Mouse (Mus musculus) C2C12 (cell line): ENCODE results near the gene Slc24a4. TPM values are rescaled to one million over a fixed set of nuclear protein-coding genes. Genes with fewer than 3 reads are reported as not detected.
"Not testable (repeated sequence)": the region's sequence is repeated elsewhere in the genome, so short reads cannot be mapped to it uniquely, and the experiment has no call there.

Source experiments
- H3K27me3 ChIP-seq: one replicate; pipeline ENCODE4 v1.6.1; 2011; ENCODE audit not compliant: control insufficient read depth, insufficient read depth, insufficient read length
- H3K36me3 ChIP-seq: one replicate; pipeline ENCODE4 v1.6.1; 2011; ENCODE audit not compliant: control insufficient read depth, insufficient read depth
- H3K4me3 ChIP-seq: one replicate; pipeline ENCODE4 v1.5.1; 2011; ENCODE audit warnings: mild to moderate bottlenecking, control low read depth; ENCODE audit not compliant: poor library complexity, insufficient read depth, severe bottlenecking
- H3K79me2 ChIP-seq: one replicate; pipeline ENCODE4 v1.6.1; 2011; ENCODE audit not compliant: control insufficient read depth, insufficient read depth
- H3K79me3 ChIP-seq: one replicate; pipeline ENCODE4 v1.6.1; 2011; ENCODE audit warnings: low read depth, control low read depth
- H3ac ChIP-seq: one replicate; pipeline ENCODE3; 2011; ENCODE audit warnings: low read depth; ENCODE audit not compliant: control insufficient read depth, insufficient read length
- CEBPB ChIP-seq: IDR thresholded peaks from one replicate; pipeline ENCODE4 v1.6.1; 2011; ENCODE audit warnings: low read depth, mild to moderate bottlenecking, control low read depth, moderate library complexity
- CTCF ChIP-seq: IDR thresholded peaks from one replicate; pipeline ENCODE4 v1.5.1; 2011; ENCODE audit not compliant: control insufficient read depth, insufficient read depth, insufficient read length
- FOSL1 ChIP-seq: IDR thresholded peaks from one replicate; pipeline ENCODE4 v1.8.0; 2011; ENCODE audit warnings: mild to moderate bottlenecking, low read length; ENCODE audit not compliant: poor library complexity, insufficient read depth, severe bottlenecking
- MAX ChIP-seq: IDR thresholded peaks from one replicate; pipeline ENCODE4 v1.6.1; 2011; ENCODE audit warnings: mild to moderate bottlenecking, control low read depth
- MYOD1 ChIP-seq: IDR thresholded peaks from one replicate; pipeline ENCODE4 v1.6.1; 2011; ENCODE audit warnings: low read depth; ENCODE audit not compliant: control insufficient read depth, insufficient read length
- MYOG ChIP-seq: IDR thresholded peaks from one replicate; pipeline ENCODE4 v1.6.1; 2011; ENCODE audit not compliant: control insufficient read depth, insufficient read length; ENCODE audit errors: extremely low read depth
- USF1 ChIP-seq: IDR thresholded peaks from one replicate; pipeline ENCODE4 v1.6.1; 2011; ENCODE audit warnings: low read depth, mild to moderate bottlenecking, control low read depth, moderate library complexity
- polyA plus RNA-seq: library from polyadenylated mRNA; unstranded; fragments of >200 nt; fragmentation: generic; extraction: Trizol; gene quantifications from one replicate; pipeline ENCODE4 v1.2.1, GENCODE M21; 2012; ENCODE audit warnings: missing spikeins

Gene Slc24a4
- polyA plus RNA-seq, 1 experiment: not detected

GRCm38 (mm10) chr12:102223404-102223803 lies 94.9 kb downstream of the Slc24a4 start:
- Histone ChIP-seq H3K4me3 (no peak overlapping the region), H3K79me3 (no peaks in the 10 kb centered on the region), H3ac (no peak overlapping the region), H3K27me3 (no peaks in the 10 kb centered on the region), H3K79me2 (no peaks in the 10 kb centered on the region), H3K36me3 (no peaks in the 10 kb centered on the region)
- TF ChIP-seq MYOD1 (peak; percentile 98), CEBPB (no peak)

- H3K36me3 ChIP-seq, H3K79me2 ChIP-seq, H3ac ChIP-seq, H3K79me3 ChIP-seq, H3K4me3 ChIP-seq, H3K27me3 ChIP-seq: not testable (repeated sequence)
- peak; percentile 15 for TF ChIP-seq MYOD1
Measured at GRCm38 (mm10) chr12:102224112-102224511, 95.6 kb downstream of the Slc24a4 start.

GRCm38 (mm10) chr12:102225165-102225564 lies 96.6 kb downstream of the Slc24a4 start:
- TF ChIP-seq CEBPB (no peak), USF1 (no peak), MYOG (no peak), MAX (no peak), FOSL1 (no peak), MYOD1 (no peak)
- H3K4me3 ChIP-seq: no peak overlapping the region
- no peaks in the 10 kb centered on the region for H3K36me3 ChIP-seq
- H3K79me3 ChIP-seq: no peaks in the 10 kb centered on the region
- H3ac ChIP-seq: no peak overlapping the region
- no peaks in the 10 kb centered on the region for H3K79me2 ChIP-seq
- H3K27me3 ChIP-seq: no peaks in the 10 kb centered on the region

- Histone ChIP-seq H3K27me3 (no peaks in the 10 kb centered on the region), H3ac (no peak overlapping the region), H3K79me2 (no peaks in the 10 kb centered on the region), H3K36me3 (no peaks in the 10 kb centered on the region), H3K79me3 (no peaks in the 10 kb centered on the region), H3K4me3 (no peak overlapping the region)
- TF ChIP-seq CEBPB (no peak), MYOD1 (no peak), FOSL1 (no peak), MAX (no peak), CTCF (no peak), MYOG (no peak)
Measured at GRCm38 (mm10) chr12:102235551-102235950, 107.0 kb downstream of the Slc24a4 start.

- Histone ChIP-seq H3K79me3 (no peaks in the 10 kb centered on the region), H3K4me3 (no peak overlapping the region), H3K27me3 (no peaks in the 10 kb centered on the region), H3ac (no peak overlapping the region), H3K79me2 (no peaks in the 10 kb centered on the region), H3K36me3 (no peaks in the 10 kb centered on the region)
- no peak for TF ChIP-seq USF1
- no peak for TF ChIP-seq CEBPB
- no peak for TF ChIP-seq FOSL1
- no peak for TF ChIP-seq CTCF
- no peak for TF ChIP-seq MYOD1
- no peak for TF ChIP-seq MYOG
- no peak for TF ChIP-seq MAX
Measured at GRCm38 (mm10) chr12:102236317-102236716, 107.8 kb downstream of the Slc24a4 start.

- H3K79me2 ChIP-seq: no peaks in the 10 kb centered on the region
- H3K4me3 ChIP-seq: no peak overlapping the region
- H3ac ChIP-seq: no peak overlapping the region
- H3K79me3 ChIP-seq: no peaks in the 10 kb centered on the region
- TF ChIP-seq MYOD1 (no peak), FOSL1 (no peak), MAX (no peak), MYOG (no peak), CEBPB (no peak), USF1 (no peak)
- H3K27me3 ChIP-seq: no peaks in the 10 kb centered on the region
- no peaks in the 10 kb centered on the region for H3K36me3 ChIP-seq
Measured at GRCm38 (mm10) chr12:102242076-102242722, 113.7 kb downstream of the Slc24a4 start.
